Mouse (Mus musculus): ENCODE data around the gene Rcor3.

DNA sequence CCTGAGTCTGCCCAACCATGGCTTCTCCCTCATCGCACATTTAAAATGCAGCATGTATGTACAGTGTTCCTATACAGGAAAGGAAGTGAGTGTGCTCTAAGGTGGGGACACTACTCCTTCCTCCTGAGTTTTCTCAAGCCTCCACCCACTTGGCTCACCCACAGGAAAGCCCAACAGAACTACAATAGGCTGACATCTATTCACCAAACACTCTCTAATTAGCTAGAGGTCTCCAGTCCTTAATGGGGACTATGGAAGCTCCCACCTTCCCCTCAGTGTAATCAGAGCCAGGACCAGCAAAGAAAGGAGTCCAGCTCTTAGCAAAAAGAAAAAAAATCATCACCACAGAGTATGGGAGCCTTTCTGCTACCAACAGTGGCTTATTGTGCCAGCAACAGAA, 63.0 kb downstream of the Rcor3 start:
- TF ChIP-seq POLR2A (IDR thresholded peaks at IDR 0.05; ENCODE audit: control insufficient read depth in 1 of 2, insufficient read depth in 1 of 2, low read depth in 1 of 2, low read length in 2 of 2, poor library complexity in 1 of 2) (no peak), RAD21 (IDR thresholded peaks at IDR 0.05; ENCODE audit: low read depth, low read length) (no peak), HCFC1 (IDR thresholded peaks at IDR 0.05; ENCODE audit: low read depth, low read length) (no peak), GATA1 (IDR thresholded peaks at IDR 0.05; ENCODE audit: low read depth, low read length) (no peak), MAFK (IDR thresholded peaks at IDR 0.05; ENCODE audit: borderline replicate concordance, low read depth, low read length) (no peak), POLR2AphosphoS2 (IDR thresholded peaks at IDR 0.05; ENCODE audit: low read length) (no peak), EP300 (IDR thresholded peaks at IDR 0.05; ENCODE audit: low read depth in 1 of 2, low read length in 2 of 2) (no peak), USF1 (IDR thresholded peaks at IDR 0.05; ENCODE audit: low read depth, low read length) (no peak)

Measured in MEL (cell line).